Mouse (Mus musculus): ENCODE data around the gene Mus81.

DNA sequence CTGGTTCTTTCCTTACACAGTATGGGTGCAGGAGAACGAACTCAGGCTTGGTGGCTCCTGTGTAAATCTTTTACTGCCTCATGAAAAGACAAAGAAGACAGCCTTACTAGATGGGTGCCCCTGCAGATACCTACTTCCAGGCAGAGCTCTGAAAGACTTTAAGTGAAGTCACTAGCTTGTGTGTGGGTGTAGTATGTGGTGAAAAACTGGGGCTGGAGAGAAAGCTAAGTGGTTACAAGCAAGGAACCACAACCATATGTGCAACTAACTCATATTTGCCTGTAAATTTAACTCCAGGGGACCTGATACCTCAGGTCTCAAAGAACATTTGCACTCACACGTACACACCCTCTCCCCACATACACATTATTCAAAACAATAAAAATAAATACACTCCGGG lies 28.3 kb downstream of the Mus81 start:
- TF ChIP-seq ZC3H11A (IDR thresholded peaks at IDR 0.05; ENCODE audit: low read depth, low read length) (no peak), EP300 (IDR thresholded peaks at IDR 0.05; ENCODE audit: low read length) (no peak), RCOR1 (conservative IDR thresholded peaks at IDR 0.05; ENCODE audit: low read depth, low read length) (no peak), POLR2A (IDR thresholded peaks at IDR 0.05; ENCODE audit: low read depth, low read length) (no peak), CHD2 (IDR thresholded peaks at IDR 0.05; ENCODE audit: low read length) (no peak), SMC3 (IDR thresholded peaks at IDR 0.05; ENCODE audit: low read depth, low read length) (no peak), MAX (IDR thresholded peaks at IDR 0.05; ENCODE audit: low read length) (no peak)

All from CH12.LX (cell line).